In genomic region chr12:13129677-13130082, GRCm38 (mm10) we compare ENCODE assay signal across 8 mouse cellular contexts.
A peak's percentile ranks its signal among the peaks of the same experiment; 100 is the strongest.
DNase-seq lines count a peak whose midpoint lies in the region; ATAC-seq and TF ChIP-seq lines count a peak whose summit lies in the region.

No protein-coding gene starts in this region.

- H3K9me3 ChIP-seq in intestine, embryonic 14.5 days (ENCODE audit: control insufficient read depth, low read length), result no peaks in the 10 kb centered on the region
- no peaks in the 10 kb centered on the region for H3K9me3 ChIP-seq in intestine, postnatal 0 days (ENCODE audit: control insufficient read depth)
- H3K9me3 ChIP-seq in hindbrain, embryonic 16.5 days (ENCODE audit: control insufficient read depth, low read length), result no peaks in the 10 kb centered on the region
- no peaks in the 10 kb centered on the region for H3K9me3 ChIP-seq in lung, embryonic 16.5 days (ENCODE audit: control insufficient read depth, low read length)

- no peak overlapping the region for H3K27ac ChIP-seq in intestine, embryonic 14.5 days (ENCODE audit: low read depth)
- no peak overlapping the region for H3K27ac ChIP-seq in intestine, postnatal 0 days (ENCODE audit: low read depth, low read length)
- H3K27ac ChIP-seq in hindbrain, embryonic 16.5 days (ENCODE audit: low read depth, low read length), result no peak overlapping the region
- H3K27ac ChIP-seq in lung, embryonic 16.5 days (ENCODE audit: low read length), result no peak overlapping the region

- H3K4me3 ChIP-seq in intestine, embryonic 14.5 days (ENCODE audit: low read depth, low read length), result no peak overlapping the region
- H3K4me3 ChIP-seq in intestine, postnatal 0 days (ENCODE audit: low read depth, low read length), result no peak overlapping the region
- H3K4me3 ChIP-seq in hindbrain, embryonic 16.5 days (ENCODE audit: low read length), result no peak overlapping the region
- no peak overlapping the region for H3K4me3 ChIP-seq in lung, embryonic 16.5 days (ENCODE audit: low read length)

- ATAC-seq in intestine, embryonic 14.5 days (replicated peaks; ENCODE audit: low FRiP score, low TSS enrichment, low read depth), result peak; percentile 62; the same call in 1 of the 2 replicates
- no peak for ATAC-seq in intestine, postnatal 0 days
- 0 out of 2 replicates have a peak, but pooled peaks have one; percentile 40 for ATAC-seq in hindbrain, embryonic 16.5 days
- peak; percentile 84 for ATAC-seq in lung, embryonic 16.5 days (ENCODE audit: low read depth)
- ATAC-seq in cerebellum, adult (ENCODE audit: insufficient number of reproducible peaks, low FRiP score, low TSS enrichment), result no peak

- 56% methylated on average over 8 of the region's 8 CpGs for WGBS in intestine, embryonic 14.5 days
- WGBS in intestine, postnatal 0 days, result 60% methylated on average over 8 of the region's 8 CpGs
- WGBS in hindbrain, embryonic 16.5 days, result 51% methylated on average over 8 of the region's 8 CpGs
- WGBS in lung, embryonic 16.5 days, result 47% methylated on average over 8 of the region's 8 CpGs

- no peaks in the 10 kb centered on the region for H3K27me3 ChIP-seq in intestine, embryonic 14.5 days (replicated peaks; ENCODE audit: control insufficient read depth, insufficient read depth, low read length)
- no peaks in the 10 kb centered on the region for H3K27me3 ChIP-seq in intestine, postnatal 0 days (replicated peaks; ENCODE audit: control insufficient read depth, insufficient read depth, low read length)
- no peaks in the 10 kb centered on the region for H3K27me3 ChIP-seq in hindbrain, embryonic 16.5 days (replicated peaks; ENCODE audit: control insufficient read depth, insufficient read depth, low read length)
- no peaks in the 10 kb centered on the region for H3K27me3 ChIP-seq in lung, embryonic 16.5 days (ENCODE audit: control insufficient read depth, insufficient read depth, low read depth, low read length)

- H3K4me1 ChIP-seq in intestine, embryonic 14.5 days (replicated peaks; ENCODE audit: control insufficient read depth, insufficient read depth, low read length), result peaks cover 4% of the 10 kb centered on the region
- no peaks in the 10 kb centered on the region for H3K4me1 ChIP-seq in intestine, postnatal 0 days (replicated peaks; ENCODE audit: control insufficient read depth, insufficient read depth, low read length)
- H3K4me1 ChIP-seq in hindbrain, embryonic 16.5 days (ENCODE audit: control insufficient read depth, insufficient read depth, low read depth, low read length), result no peaks in the 10 kb centered on the region
- peaks cover 6% of the 10 kb centered on the region; the same call in 1 of the 2 replicates for H3K4me1 ChIP-seq in lung, embryonic 16.5 days (replicated peaks; ENCODE audit: control insufficient read depth, insufficient read depth, low read length)

- TF ChIP-seq CTCF in intestine, postnatal 0 days (IDR thresholded peaks at IDR 0.05; ENCODE audit: low read depth), result no peak

- no peaks in the 10 kb centered on the region for H3K36me3 ChIP-seq in intestine, embryonic 14.5 days (ENCODE audit: control insufficient read depth, insufficient read depth, low read length)
- H3K36me3 ChIP-seq in intestine, postnatal 0 days (ENCODE audit: control insufficient read depth, insufficient read depth), result no peaks in the 10 kb centered on the region
- H3K36me3 ChIP-seq in hindbrain, embryonic 16.5 days (ENCODE audit: control insufficient read depth, insufficient read depth, low read length), result no peaks in the 10 kb centered on the region
- H3K36me3 ChIP-seq in lung, embryonic 16.5 days (ENCODE audit: control insufficient read depth, insufficient read depth, low read length), result no peaks in the 10 kb centered on the region

- no peak overlapping the region for H3K4me2 ChIP-seq in intestine, embryonic 14.5 days (ENCODE audit: low read length)
- no peak overlapping the region for H3K4me2 ChIP-seq in intestine, postnatal 0 days (replicated peaks; ENCODE audit: low read depth)
- no peak overlapping the region for H3K4me2 ChIP-seq in hindbrain, embryonic 16.5 days (ENCODE audit: low read length)
- H3K4me2 ChIP-seq in lung, embryonic 16.5 days (ENCODE audit: low read depth, low read length), result no peak overlapping the region

- no peak for DNase-seq in intestine, embryonic 14.5 days (ENCODE audit: low spot score)
- DNase-seq in adrenal gland, postnatal 25 days, result peak; percentile 71
- no peak for DNase-seq in urinary bladder, postnatal 36 days (ENCODE audit: low spot score in 2 of 2)
- DNase-seq in thymus, postnatal 10 days (ENCODE audit: low spot score in 2 of 2), result no peak

- no peak overlapping the region for H3K9ac ChIP-seq in intestine, embryonic 14.5 days (ENCODE audit: low read length)
- no peak overlapping the region for H3K9ac ChIP-seq in intestine, postnatal 0 days (ENCODE audit: low read depth, low read length)
- H3K9ac ChIP-seq in hindbrain, embryonic 16.5 days (ENCODE audit: low read depth, low read length), result no peak overlapping the region
- H3K9ac ChIP-seq in lung, embryonic 16.5 days (ENCODE audit: low read length), result no peak overlapping the region

Comparison
In these comparisons a context has a peak if more than half of its experiments do, and no peak if none do; other contexts are left out.
1. ATAC-seq: peak in intestine, embryonic 14.5 days (single experiment), hindbrain, embryonic 16.5 days (single experiment) and lung, embryonic 16.5 days (single experiment); none in intestine, postnatal 0 days (single experiment) and cerebellum, adult (single experiment).